Mouse (Mus musculus) liver, embryonic 11.5 days (tissue): ENCODE results near the gene Pgap2. TPM values are rescaled to one million over a fixed set of nuclear protein-coding genes. Genes with fewer than 3 reads are reported as not detected.
A peak's percentile ranks its signal among the peaks of the same experiment; 100 is the strongest.
"Not testable (repeated sequence)": the region's sequence is repeated elsewhere in the genome, so short reads cannot be mapped to it uniquely, and the experiment has no call there.

Source experiments
- ATAC-seq: fragments of 200-750 bp; cut with Nextera tagmentation; replicated peaks from 2 replicates; pipeline ENCODE4 v1.8.0; 2017; ENCODE audit warnings: moderate number of reproducible peaks, mild to moderate bottlenecking, moderate TSS enrichment, moderate library complexity; ENCODE audit not compliant: low FRiP score
- DNase-seq: peaks from one replicate; pipeline ENCODE4 v3.0.0-alpha.2; 2017; ENCODE audit warnings: low spot score
- H3K27ac ChIP-seq: fragments of 300-500 bp; sonication (generic); 2 replicates; pipeline ENCODE4 v1.5.1; 2014; ENCODE audit warnings: mild to moderate bottlenecking, low read depth, low read length, control low read depth
- H3K27me3 ChIP-seq: fragments of 300-500 bp; sonication (generic); replicated peaks from 2 replicates; pipeline ENCODE4 v1.6.1; 2014; ENCODE audit warnings: low read length, mixed read lengths; ENCODE audit not compliant: control insufficient read depth, insufficient read depth
- H3K36me3 ChIP-seq: fragments of 300-500 bp; sonication (generic); 2 replicates; pipeline ENCODE4 v1.6.1; 2014; ENCODE audit warnings: mild to moderate bottlenecking, low read length, moderate library complexity, mixed read lengths; ENCODE audit not compliant: control insufficient read depth, insufficient read depth
- H3K4me1 ChIP-seq: fragments of 300-500 bp; sonication (generic); replicated peaks from 2 replicates; pipeline ENCODE4 v1.6.1; 2014; ENCODE audit warnings: low read length, mixed read lengths; ENCODE audit not compliant: control insufficient read depth, insufficient read depth
- H3K4me2 ChIP-seq: fragments of 300-500 bp; sonication (generic); 2 replicates; pipeline ENCODE4 v1.6.1; 2014; ENCODE audit warnings: mild to moderate bottlenecking, control low read depth, moderate library complexity
- H3K4me3 ChIP-seq: fragments of 300-500 bp; sonication (generic); 2 replicates; pipeline ENCODE4 v1.5.1; 2014; ENCODE audit warnings: low read depth, low read length, control low read depth
- H3K9ac ChIP-seq: fragments of 300-500 bp; sonication (generic); 2 replicates; pipeline ENCODE4 v1.6.1; 2014; ENCODE audit warnings: low read depth, low read length, control low read depth
- H3K9me3 ChIP-seq: fragments of 300-500 bp; sonication (generic); 2 replicates; pipeline ENCODE4 v1.6.1; 2016; ENCODE audit warnings: low read length, inconsistent platforms, mixed read lengths; ENCODE audit not compliant: control insufficient read depth
- WGBS: fragments of 180-500 bp; shearing (Covaris S2); extraction: QIAGEN DNeasy Blood & Tissue Kit; methylation state at CpG from one replicate; pipeline ENCODE4 v1.1.7; 2014; 5-methylcytosine and 5-hydroxymethylcytosine counted together
- polyA plus RNA-seq: library from polyadenylated mRNA; unstranded; fragments of >200 nt; fragmentation: Nextera tagmentation; extraction: Ambion mirVana; gene quantifications from 2 replicates; pipeline ENCODE4 v1.2.1, GENCODE M21; 2014

The Pgap2 gene
- polyA plus RNA-seq, 1 experiment from 2014 or later = 40.0 TPM

- ATAC-seq = no peak
- H3K9me3 ChIP-seq = no peaks in the 10 kb centered on the region
Observed at GRCm38 (mm10) chr7:102255954-102256353, 45.9 kb downstream of the Pgap2 start, which contains the start of gene Rhog. Gene Rhog (minus strand): TSS chr7:102256054.

GRCm38 (mm10) chr7:102256636-102257035 is 46.6 kb downstream of the Pgap2 start:
- H3K27me3 ChIP-seq = no peaks in the 10 kb centered on the region
- no peak for ATAC-seq
- no peak overlapping the region for H3K4me3 ChIP-seq
- no peak overlapping the region for H3K9ac ChIP-seq
- no peaks in the 10 kb centered on the region for H3K9me3 ChIP-seq
- no peaks in the 10 kb centered on the region for H3K36me3 ChIP-seq
- H3K4me1 ChIP-seq = peaks cover 5% of the 10 kb centered on the region; the same call in 1 of the 2 replicates
- H3K4me2 ChIP-seq = no peak overlapping the region
- 78% methylated on average over 3 of the region's 3 CpGs for WGBS
- no peak for DNase-seq
- H3K27ac ChIP-seq = no peak overlapping the region

More at GRCm38 (mm10) chr7:102255954-102256353, 45.9 kb downstream of the Pgap2 start, which contains the start of gene Rhog:
- no peaks in the 10 kb centered on the region for H3K36me3 ChIP-seq
- no peak within 1 kb of the TSS for H3K4me2 ChIP-seq
- H3K9ac ChIP-seq = no peak within 1 kb of the TSS
- H3K27me3 ChIP-seq = no peaks in the 10 kb centered on the region
- WGBS = 78% methylated on average over 3 of the region's 3 CpGs
- no peak for DNase-seq
- no peak within 1 kb of the TSS for H3K4me3 ChIP-seq
- no peak within 1 kb of the TSS for H3K27ac ChIP-seq
- H3K4me1 ChIP-seq = peaks cover 7% of the 10 kb centered on the region; the same call in 1 of the 2 replicates

- ATAC-seq = peak; percentile 53
- no peak overlapping the region for H3K27ac ChIP-seq
- WGBS = 23% methylated on average over 4 of the region's 4 CpGs
Observed at GRCm38 (mm10) chr7:102258189-102258588, 48.2 kb downstream of the Pgap2 start.

GRCm38 (mm10) chr7:102258753-102259152 is 48.7 kb downstream of the Pgap2 start:
- ATAC-seq (no peak), DNase-seq (no peak)
- no peak overlapping the region for H3K4me2 ChIP-seq
- H3K36me3 ChIP-seq = no peaks in the 10 kb centered on the region
- H3K27ac ChIP-seq = no peak overlapping the region
- 60% methylated on average over 3 of the region's 3 CpGs for WGBS
- no peaks in the 10 kb centered on the region for H3K27me3 ChIP-seq
- no peaks in the 10 kb centered on the region for H3K9me3 ChIP-seq
- H3K4me3 ChIP-seq = no peak overlapping the region
- peaks cover 2% of the 10 kb centered on the region; the same call in 1 of the 2 replicates for H3K4me1 ChIP-seq
- no peak overlapping the region for H3K9ac ChIP-seq

More at GRCm38 (mm10) chr7:102258189-102258588, 48.2 kb downstream of the Pgap2 start:
- Histone ChIP-seq H3K36me3 (no peaks in the 10 kb centered on the region), H3K4me1 (peaks cover 4% of the 10 kb centered on the region; the same call in 1 of the 2 replicates), H3K9me3 (no peaks in the 10 kb centered on the region), H3K4me3 (no peak overlapping the region), H3K4me2 (no peak overlapping the region), H3K27me3 (no peaks in the 10 kb centered on the region), H3K9ac (no peak overlapping the region)
- no peak for DNase-seq

- no peak for ATAC-seq
- no peak overlapping the region for H3K4me3 ChIP-seq
- H3K4me1 ChIP-seq = no peaks in the 10 kb centered on the region
Observed at GRCm38 (mm10) chr7:102259716-102260479, 49.9 kb downstream of the Pgap2 start.

GRCm38 (mm10) chr7:102260518-102260917 is 50.5 kb downstream of the Pgap2 start:
- H3K4me2 ChIP-seq = no peak overlapping the region
- no peak overlapping the region for H3K9ac ChIP-seq
- 87% methylated on average over 1 of the region's 1 CpGs for WGBS
- 0 out of 2 replicates have a peak, but pooled peaks cover 2% of the 10 kb centered on the region for H3K4me1 ChIP-seq
- H3K27me3 ChIP-seq = no peaks in the 10 kb centered on the region
- no peak for ATAC-seq
- no peak for DNase-seq
- no peaks in the 10 kb centered on the region for H3K36me3 ChIP-seq
- no peak overlapping the region for H3K4me3 ChIP-seq
- no peaks in the 10 kb centered on the region for H3K9me3 ChIP-seq
- no peak overlapping the region for H3K27ac ChIP-seq

More at GRCm38 (mm10) chr7:102259716-102260479, 49.9 kb downstream of the Pgap2 start:
- 82% methylated on average over 10 of the region's 10 CpGs for WGBS
- Histone ChIP-seq H3K9ac (no peak overlapping the region), H3K9me3 (no peaks in the 10 kb centered on the region), H3K36me3 (no peaks in the 10 kb centered on the region), H3K4me2 (no peak overlapping the region), H3K27me3 (no peaks in the 10 kb centered on the region), H3K27ac (no peak overlapping the region)
- no peak for DNase-seq

- ATAC-seq (no peak), DNase-seq (no peak)
- no peaks in the 10 kb centered on the region for H3K27me3 ChIP-seq
- H3K27ac ChIP-seq = no peak overlapping the region
- WGBS = 83% methylated on average over 2 of the region's 2 CpGs
- no peaks in the 10 kb centered on the region for H3K36me3 ChIP-seq
- H3K9ac ChIP-seq = no peak overlapping the region
- H3K4me3 ChIP-seq = no peak overlapping the region
- no peaks in the 10 kb centered on the region for H3K9me3 ChIP-seq
- no peak overlapping the region for H3K4me2 ChIP-seq
- peaks cover 10% of the 10 kb centered on the region; the same call in 1 of the 2 replicates for H3K4me1 ChIP-seq
Observed at GRCm38 (mm10) chr7:102263020-102263419, 53.0 kb downstream of the Pgap2 start.

- H3K27ac ChIP-seq = peak overlapping the region; percentile 68
- H3K27me3 ChIP-seq, H3K9me3 ChIP-seq, DNase-seq, H3K4me3 ChIP-seq, H3K36me3 ChIP-seq, ATAC-seq: not testable (repeated sequence)
- H3K4me1 ChIP-seq = peaks cover 29% of the 10 kb centered on the region
- H3K4me2 ChIP-seq = peak overlapping the region; percentile 96
- 79% methylated on average over 10 of the region's 10 CpGs for WGBS
- peak overlapping the region; percentile 46; the same call in 1 of the 2 replicates for H3K9ac ChIP-seq
Observed at GRCm38 (mm10) chr7:102266021-102266400, 56.0 kb downstream of the Pgap2 start.
